Mouse (Mus musculus): Measurements from ENCODE around the gene Pck1. TPM values are rescaled to one million over a fixed set of nuclear protein-coding genes. Genes with fewer than 3 reads are reported as not detected.

Gene Pck1
- polyA plus RNA-seq, 1 experiment from 2014 or later, result not detected

DNA sequence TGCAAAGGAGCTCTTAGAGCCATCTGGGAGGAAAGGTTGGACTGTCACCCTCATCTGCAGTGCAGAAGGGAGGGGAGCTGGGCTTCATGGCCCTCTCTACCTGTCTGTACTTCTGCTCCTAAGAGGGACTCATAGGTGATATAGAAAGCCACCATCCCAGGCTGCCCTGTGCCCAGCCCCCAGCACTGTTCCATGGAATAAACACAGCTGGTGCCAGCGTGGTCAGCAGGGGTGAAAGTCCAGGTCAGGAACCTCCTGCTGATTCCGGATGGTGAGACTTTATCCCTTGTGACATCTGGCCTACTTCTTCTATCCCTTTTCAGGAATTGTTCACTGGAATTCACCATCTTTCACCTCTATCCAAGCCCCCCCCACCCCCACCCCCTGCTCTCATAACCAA lies 17.2 kb downstream of the Pck1 start:
- WGBS, result 75% methylated on average over 2 of the region's 2 CpGs
- Histone ChIP-seq H3K4me3 (replicated peaks; ENCODE audit: low read length) (no peak overlapping the region), H3K36me3 (replicated peaks; ENCODE audit: control insufficient read depth, insufficient read depth) (no peaks in the 10 kb centered on the region), H3K27me3 (ENCODE audit: control insufficient read depth, insufficient read depth, low read length) (no peaks in the 10 kb centered on the region), H3K4me2 (replicated peaks) (no peak overlapping the region), H3K9me3 (ENCODE audit: control insufficient read depth, low read length) (no peaks in the 10 kb centered on the region), H3K27ac (no peak overlapping the region), H3K4me1 (replicated peaks; ENCODE audit: control insufficient read depth, insufficient read depth, low read length) (peaks cover 43% of the 10 kb centered on the region), H3K9ac (no peak overlapping the region)
- no peak for DNase-seq (ENCODE audit: low spot score)
- no peak for ATAC-seq (ENCODE audit: low FRiP score)

DNA sequence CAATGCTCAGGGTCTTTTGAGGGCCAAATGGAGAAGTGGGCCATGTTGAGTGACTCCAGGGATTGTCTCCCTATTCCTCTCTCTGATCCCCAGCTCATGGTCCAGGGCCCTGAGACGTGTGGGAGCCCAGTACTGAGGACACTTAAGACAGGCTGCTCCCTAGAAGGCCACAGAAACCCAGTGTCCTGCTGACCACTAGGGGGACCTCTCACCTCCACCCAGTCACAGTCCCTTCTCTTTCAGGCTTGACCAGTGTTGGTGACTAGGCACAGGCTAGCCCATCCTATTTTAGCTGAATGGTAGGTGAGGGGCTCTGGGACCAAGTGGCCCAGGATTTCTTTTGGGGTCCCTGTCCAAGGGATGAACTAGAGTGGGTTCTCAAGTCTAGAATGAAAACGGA lies 17.9 kb downstream of the Pck1 start:
- H3K36me3 ChIP-seq (replicated peaks; ENCODE audit: control insufficient read depth, insufficient read depth), result no peaks in the 10 kb centered on the region
- peaks cover 43% of the 10 kb centered on the region for H3K4me1 ChIP-seq (replicated peaks; ENCODE audit: control insufficient read depth, insufficient read depth, low read length)
- DNase-seq (ENCODE audit: low spot score), result no peak
- H3K4me2 ChIP-seq (replicated peaks), result no peak overlapping the region
- no peak overlapping the region for H3K9ac ChIP-seq
- no peak for ATAC-seq (ENCODE audit: low FRiP score)
- WGBS, result 58% methylated on average over 2 of the region's 2 CpGs
- no peak overlapping the region for H3K27ac ChIP-seq
- H3K4me3 ChIP-seq (replicated peaks; ENCODE audit: low read length), result no peak overlapping the region
- H3K9me3 ChIP-seq (ENCODE audit: control insufficient read depth, low read length), result no peaks in the 10 kb centered on the region
- H3K27me3 ChIP-seq (ENCODE audit: control insufficient read depth, insufficient read depth, low read length), result no peaks in the 10 kb centered on the region

DNA sequence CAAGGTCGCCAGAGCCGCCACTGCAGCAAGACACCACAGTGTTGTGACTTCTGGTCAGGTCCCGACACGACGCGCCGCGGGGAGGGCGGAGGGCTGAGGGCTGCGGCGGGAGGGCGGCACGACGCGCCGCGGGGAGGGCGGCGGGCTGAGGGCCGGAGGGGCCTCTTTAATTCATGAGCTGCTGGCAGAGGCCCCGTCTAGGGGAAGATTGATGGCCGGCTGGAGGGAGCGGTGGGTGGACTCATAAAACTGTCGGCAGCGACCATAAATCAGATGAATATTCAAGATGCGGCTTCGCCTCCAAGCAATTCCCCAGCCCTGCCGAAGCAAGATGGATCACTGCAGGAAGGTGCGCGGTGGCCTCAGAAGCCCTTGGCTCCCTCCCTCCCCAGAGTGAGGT lies 18.6 kb downstream of the Pck1 start:
- H3K9me3 ChIP-seq (ENCODE audit: control insufficient read depth, low read length), result no peaks in the 10 kb centered on the region
- 0 out of 2 replicates have a peak overlapping the region, but pooled peaks have one; percentile 1 for H3K4me3 ChIP-seq (replicated peaks; ENCODE audit: low read length)

DNA sequence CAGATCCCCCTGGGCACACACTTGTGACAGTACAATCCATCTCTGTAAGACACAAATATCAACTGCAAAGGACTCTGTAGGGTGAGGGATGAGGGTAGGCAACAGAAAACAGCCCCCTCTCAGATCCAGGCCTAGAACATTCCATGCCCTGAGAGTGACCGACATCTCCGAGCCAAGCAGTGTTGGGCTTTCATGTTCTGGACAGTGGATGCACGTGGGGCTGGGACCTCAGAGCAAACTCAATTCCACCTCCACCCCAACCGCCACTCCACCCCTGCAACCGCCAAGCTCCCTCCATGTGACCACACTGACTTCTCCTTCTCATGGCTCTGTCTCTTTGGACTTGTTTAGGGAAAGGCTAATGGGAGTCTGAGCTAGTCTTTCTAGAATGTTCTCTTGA lies 19.1 kb downstream of the Pck1 start:
- Histone ChIP-seq H3K9ac (peak overlapping the region; percentile 21; the same call in 1 of the 2 replicates), H3K27me3 (ENCODE audit: control insufficient read depth, insufficient read depth, low read length) (no peaks in the 10 kb centered on the region), H3K27ac (0 out of 2 replicates have a peak overlapping the region, but pooled peaks have one; percentile 23), H3K36me3 (replicated peaks; ENCODE audit: control insufficient read depth, insufficient read depth) (no peaks in the 10 kb centered on the region), H3K9me3 (ENCODE audit: control insufficient read depth, low read length) (no peaks in the 10 kb centered on the region), H3K4me3 (replicated peaks; ENCODE audit: low read length) (no peak overlapping the region), H3K4me2 (replicated peaks) (peak overlapping the region; percentile 46), H3K4me1 (replicated peaks; ENCODE audit: control insufficient read depth, insufficient read depth, low read length) (peaks cover 43% of the 10 kb centered on the region)
- 58% methylated on average over 5 of the region's 5 CpGs for WGBS
- DNase-seq (ENCODE audit: low spot score) (no peak), ATAC-seq (ENCODE audit: low FRiP score) (no peak)

More for the DNA sequence above, 18.6 kb downstream of the Pck1 start:
- ATAC-seq (ENCODE audit: low FRiP score) (peak; percentile 14; the same call in 1 of the 2 replicates), DNase-seq (ENCODE audit: low spot score) (peak; percentile 69)
- peak overlapping the region; percentile 21; the same call in 1 of the 2 replicates for H3K9ac ChIP-seq
- peak overlapping the region; percentile 46 for H3K4me2 ChIP-seq (replicated peaks)
- H3K36me3 ChIP-seq (replicated peaks; ENCODE audit: control insufficient read depth, insufficient read depth), result no peaks in the 10 kb centered on the region
- H3K27ac ChIP-seq, result peak overlapping the region; percentile 23
- no peaks in the 10 kb centered on the region for H3K27me3 ChIP-seq (ENCODE audit: control insufficient read depth, insufficient read depth, low read length)
- 1% methylated on average over 30 of the region's 30 CpGs for WGBS
- peaks cover 43% of the 10 kb centered on the region for H3K4me1 ChIP-seq (replicated peaks; ENCODE audit: control insufficient read depth, insufficient read depth, low read length)

DNA sequence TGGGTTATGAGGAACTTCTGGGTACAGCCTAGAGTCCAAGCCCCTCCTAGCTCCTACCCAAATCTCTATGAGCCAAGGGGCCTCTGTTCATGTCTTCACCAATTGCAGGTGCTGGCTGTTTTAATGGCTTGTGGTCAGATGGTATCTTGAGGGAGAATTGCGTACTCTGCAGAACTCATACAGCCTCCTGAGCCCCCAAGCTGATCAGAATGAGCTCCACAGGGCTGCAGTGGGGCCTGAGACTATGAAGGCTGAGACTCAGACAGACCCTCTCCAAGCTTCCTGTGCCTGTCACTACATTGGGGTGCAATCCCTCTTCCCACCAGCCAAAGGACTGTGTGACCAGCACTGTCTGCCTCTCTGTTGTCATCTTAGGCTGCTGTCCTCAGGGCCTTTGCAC lies 19.5 kb downstream of the Pck1 start:
- H3K27ac ChIP-seq, result peak overlapping the region; percentile 93
- WGBS, result 75% methylated on average over 1 of the region's 1 CpGs
- no peaks in the 10 kb centered on the region for H3K27me3 ChIP-seq (ENCODE audit: control insufficient read depth, insufficient read depth, low read length)
- H3K9ac ChIP-seq, result no peak overlapping the region
- no peak overlapping the region for H3K4me3 ChIP-seq (replicated peaks; ENCODE audit: low read length)
- DNase-seq (ENCODE audit: low spot score), result no peak
- no peak for ATAC-seq (ENCODE audit: low FRiP score)
- H3K9me3 ChIP-seq (ENCODE audit: control insufficient read depth, low read length), result no peaks in the 10 kb centered on the region
- peaks cover 43% of the 10 kb centered on the region for H3K4me1 ChIP-seq (replicated peaks; ENCODE audit: control insufficient read depth, insufficient read depth, low read length)
- no peak overlapping the region for H3K4me2 ChIP-seq (replicated peaks)
- no peaks in the 10 kb centered on the region for H3K36me3 ChIP-seq (replicated peaks; ENCODE audit: control insufficient read depth, insufficient read depth)

DNA sequence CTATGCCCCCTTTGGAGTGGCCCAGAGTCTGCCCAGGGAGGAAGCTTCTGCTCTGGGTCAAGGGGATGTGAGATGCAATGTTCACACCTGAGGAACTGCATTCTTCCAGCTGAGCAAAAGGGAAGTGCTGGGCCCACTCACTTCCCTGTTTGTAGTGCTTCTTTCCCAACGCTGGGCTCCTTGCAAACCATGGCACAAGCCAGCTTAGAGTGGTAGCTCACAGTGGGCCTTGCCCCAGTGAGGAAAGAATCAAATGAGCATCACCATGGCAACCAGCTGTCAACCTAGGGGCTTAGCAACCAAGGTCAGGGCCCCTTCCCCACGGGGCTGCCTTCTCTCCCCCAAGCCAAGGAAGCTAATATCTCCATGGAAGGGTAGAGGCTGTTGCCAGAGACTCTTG lies 20.2 kb downstream of the Pck1 start:
- peak; percentile 63 for DNase-seq (ENCODE audit: low spot score)
- Histone ChIP-seq H3K27ac (peak overlapping the region; percentile 93), H3K27me3 (ENCODE audit: control insufficient read depth, insufficient read depth, low read length) (no peaks in the 10 kb centered on the region), H3K4me1 (replicated peaks; ENCODE audit: control insufficient read depth, insufficient read depth, low read length) (peaks cover 43% of the 10 kb centered on the region), H3K9ac (no peak overlapping the region), H3K36me3 (replicated peaks; ENCODE audit: control insufficient read depth, insufficient read depth) (no peaks in the 10 kb centered on the region), H3K4me3 (replicated peaks; ENCODE audit: low read length) (no peak overlapping the region), H3K9me3 (ENCODE audit: control insufficient read depth, low read length) (no peaks in the 10 kb centered on the region), H3K4me2 (replicated peaks) (peak overlapping the region; percentile 53; the same call in 1 of the 2 replicates)
- whole genome bisulfite sequencing, result 4% methylated on average over 2 of the region's 2 CpGs
- ATAC-seq (ENCODE audit: low FRiP score), result peak; percentile 58

DNA sequence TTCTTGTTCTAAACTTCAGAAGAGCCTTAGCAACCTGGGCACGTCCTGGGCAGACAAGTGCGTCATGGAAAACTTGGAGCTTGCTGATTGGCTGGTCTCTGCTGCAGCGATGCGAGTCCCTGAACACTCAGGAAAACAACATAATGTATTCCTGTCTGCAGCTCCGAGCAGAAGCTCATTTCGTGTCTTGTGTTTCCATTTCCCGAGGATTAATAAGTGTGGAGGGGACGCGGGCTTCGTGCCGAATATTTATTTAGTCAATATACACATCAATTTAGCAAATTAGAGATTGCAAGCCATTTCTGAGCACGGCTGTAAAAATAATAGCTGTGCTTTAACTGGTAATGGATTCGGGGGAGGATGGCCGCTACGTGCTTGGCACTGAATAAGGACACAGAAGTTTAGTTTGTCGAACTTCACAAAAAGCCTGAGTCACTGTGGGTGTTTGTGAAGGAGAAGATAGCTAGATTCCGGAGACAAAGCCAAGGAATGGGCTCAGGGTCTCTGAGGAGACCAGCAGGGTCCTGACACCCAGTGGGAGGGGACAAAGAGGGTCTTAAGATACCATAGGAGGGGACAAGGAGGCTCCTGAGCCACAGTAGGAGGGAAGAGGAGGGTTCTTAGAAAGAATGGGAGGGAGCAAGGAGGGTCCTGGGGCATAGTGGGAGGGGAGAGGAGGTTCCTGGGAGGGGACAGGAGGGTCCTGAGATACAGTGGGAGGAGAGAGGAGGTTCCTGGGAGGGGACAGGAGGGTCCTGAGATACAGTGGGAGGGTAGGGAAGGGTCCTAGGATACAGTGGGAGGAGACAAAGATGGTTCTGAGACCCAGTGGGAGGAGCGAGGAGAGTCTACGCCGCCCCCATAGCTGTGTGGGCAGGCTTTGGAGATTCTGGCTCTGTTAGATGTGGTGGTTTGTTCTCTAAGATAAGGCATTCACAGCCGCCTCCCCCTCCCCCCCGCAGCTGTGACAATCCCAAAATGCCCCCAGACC lies 21.0 kb downstream of the Pck1 start:
- WGBS, result 1% methylated on average over 22 of the region's 22 CpGs
- Histone ChIP-seq H3K4me3 (replicated peaks; ENCODE audit: low read length) (peak overlapping the region; percentile 17), H3K36me3 (replicated peaks; ENCODE audit: control insufficient read depth, insufficient read depth) (no peaks in the 10 kb centered on the region), H3K9ac (peak overlapping the region; percentile 47), H3K27ac (peak overlapping the region; percentile 93), H3K4me1 (replicated peaks; ENCODE audit: control insufficient read depth, insufficient read depth, low read length) (peaks cover 41% of the 10 kb centered on the region), H3K9me3 (ENCODE audit: control insufficient read depth, low read length) (no peaks in the 10 kb centered on the region), H3K4me2 (replicated peaks) (peak overlapping the region; percentile 53), H3K27me3 (ENCODE audit: control insufficient read depth, insufficient read depth, low read length) (no peaks in the 10 kb centered on the region)
- ATAC-seq (ENCODE audit: low FRiP score) (peak; percentile 84), DNase-seq (ENCODE audit: low spot score) (peak; percentile 81)

DNA sequence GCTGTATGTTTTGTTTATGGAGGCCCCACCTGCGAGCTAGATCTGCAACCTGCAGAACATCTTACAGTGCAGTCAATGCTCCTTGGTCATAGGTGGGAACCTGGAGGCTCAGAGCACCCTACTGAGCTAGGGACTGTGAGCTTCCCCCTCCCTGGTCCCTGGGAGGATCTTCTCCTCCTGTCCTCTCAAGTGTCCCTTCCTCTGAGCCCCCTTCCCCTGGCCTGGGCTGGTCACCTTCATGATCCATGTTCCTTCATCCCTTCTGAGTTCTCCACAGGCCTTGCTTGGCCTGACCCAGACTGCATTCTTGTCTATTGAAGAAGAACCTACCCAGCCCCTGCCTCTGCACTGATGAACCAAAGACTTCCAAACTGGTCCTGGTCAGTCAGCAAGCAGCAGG lies 21.7 kb downstream of the Pck1 start:
- ATAC-seq (ENCODE audit: low FRiP score), result no peak
- H3K9ac ChIP-seq, result peak overlapping the region; percentile 22; the same call in 1 of the 2 replicates
- no peaks in the 10 kb centered on the region for H3K27me3 ChIP-seq (ENCODE audit: control insufficient read depth, insufficient read depth, low read length)
- peaks cover 37% of the 10 kb centered on the region for H3K4me1 ChIP-seq (replicated peaks; ENCODE audit: control insufficient read depth, insufficient read depth, low read length)
- H3K4me3 ChIP-seq (replicated peaks; ENCODE audit: low read length), result no peak overlapping the region
- no peak for DNase-seq (ENCODE audit: low spot score)
- WGBS, result 73% methylated on average over 1 of the region's 1 CpGs
- no peaks in the 10 kb centered on the region for H3K36me3 ChIP-seq (replicated peaks; ENCODE audit: control insufficient read depth, insufficient read depth)
- peak overlapping the region; percentile 93 for H3K27ac ChIP-seq
- H3K9me3 ChIP-seq (ENCODE audit: control insufficient read depth, low read length), result no peaks in the 10 kb centered on the region
- peak overlapping the region; percentile 53 for H3K4me2 ChIP-seq (replicated peaks)

DNA sequence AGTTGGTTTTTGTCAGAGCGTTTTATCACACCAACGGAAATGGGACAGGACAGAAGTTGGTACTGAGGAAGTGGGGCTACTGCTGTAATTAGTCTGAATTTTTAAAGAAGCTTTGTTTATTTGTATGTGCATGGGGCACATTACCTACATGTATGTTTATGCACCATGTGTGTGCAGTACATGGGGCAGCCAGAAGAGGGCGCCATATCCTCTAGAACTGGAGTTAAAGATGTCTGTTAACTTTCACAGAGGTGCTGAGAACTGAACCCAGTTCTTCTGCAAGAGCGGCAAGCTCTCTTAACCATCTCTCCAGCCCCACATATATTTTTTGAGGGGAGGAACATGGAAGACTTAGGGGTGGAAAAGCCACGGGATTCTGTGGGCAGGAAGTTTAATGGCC lies 22.9 kb downstream of the Pck1 start:
- WGBS, result 100% methylated on average over 5 of the region's 5 CpGs
- no peak for ATAC-seq (ENCODE audit: low FRiP score)
- H3K4me3 ChIP-seq (replicated peaks; ENCODE audit: low read length), result no peak overlapping the region
- H3K36me3 ChIP-seq (replicated peaks; ENCODE audit: control insufficient read depth, insufficient read depth), result no peaks in the 10 kb centered on the region
- DNase-seq (ENCODE audit: low spot score), result no peak
- H3K27ac ChIP-seq, result no peak overlapping the region
- H3K9me3 ChIP-seq (ENCODE audit: control insufficient read depth, low read length), result no peaks in the 10 kb centered on the region
- peaks cover 37% of the 10 kb centered on the region for H3K4me1 ChIP-seq (replicated peaks; ENCODE audit: control insufficient read depth, insufficient read depth, low read length)
- H3K27me3 ChIP-seq (ENCODE audit: control insufficient read depth, insufficient read depth, low read length), result no peaks in the 10 kb centered on the region
- no peak overlapping the region for H3K9ac ChIP-seq
- no peak overlapping the region for H3K4me2 ChIP-seq (replicated peaks)

Data from hindbrain, embryonic 14.5 days (tissue).